Mouse (Mus musculus) limb, embryonic 11.5 days (tissue): ENCODE measurements around the gene Angptl6. TPM values are rescaled to one million over a fixed set of nuclear protein-coding genes. Genes with fewer than 3 reads are reported as not detected.

Source experiments
- ATAC-seq: fragments of 200-750 bp; cut with Nextera tagmentation; 2 replicates; pipeline ENCODE4 v1.8.0; 2017; ENCODE audit warnings: low read depth; ENCODE audit not compliant: insufficient number of reproducible peaks, low FRiP score, low TSS enrichment
- DNase-seq: peaks from one replicate; pipeline ENCODE4 v3.0.0-alpha.2; 2015; ENCODE audit warnings: low spot score
- H3K27ac ChIP-seq: fragments of 300-500 bp; sonication (generic); replicated peaks from 2 replicates; pipeline ENCODE4 v1.5.1; 2014; ENCODE audit warnings: low read depth, mild to moderate bottlenecking, low read length
- H3K27me3 ChIP-seq: fragments of 300-500 bp; sonication (generic); 2 replicates; pipeline ENCODE4 v1.6.1; 2014; ENCODE audit warnings: mild to moderate bottlenecking, low read length, mixed read lengths; ENCODE audit not compliant: control insufficient read depth, insufficient read depth
- H3K36me3 ChIP-seq: fragments of 300-500 bp; sonication (generic); 2 replicates; pipeline ENCODE4 v1.6.1; 2014; ENCODE audit warnings: mild to moderate bottlenecking, low read length, moderate library complexity, mixed read lengths; ENCODE audit not compliant: control insufficient read depth, insufficient read depth
- H3K4me1 ChIP-seq: fragments of 300-500 bp; sonication (generic); 2 replicates; pipeline ENCODE4 v1.6.1; 2014; ENCODE audit warnings: low read length, mixed read lengths; ENCODE audit not compliant: control insufficient read depth, insufficient read depth
- H3K4me2 ChIP-seq: fragments of 300-500 bp; sonication (generic); 2 replicates; pipeline ENCODE4 v1.6.1; 2014; ENCODE audit warnings: low read depth, mild to moderate bottlenecking, moderate library complexity; ENCODE audit not compliant: severe bottlenecking
- H3K4me3 ChIP-seq: fragments of 300-500 bp; sonication (generic); 2 replicates; pipeline ENCODE4 v1.5.1; 2014; ENCODE audit warnings: low read depth, low read length
- H3K9ac ChIP-seq: fragments of 300-500 bp; sonication (generic); 2 replicates; pipeline ENCODE4 v1.6.1; 2014; ENCODE audit warnings: mild to moderate bottlenecking, low read length
- H3K9me3 ChIP-seq: fragments of 300-500 bp; sonication (generic); 2 replicates; pipeline ENCODE4 v1.6.1; 2016; ENCODE audit warnings: low read length; ENCODE audit not compliant: control insufficient read depth
- WGBS: fragments of 180-500 bp; shearing (Covaris S2); extraction: QIAGEN DNeasy Blood & Tissue Kit; methylation state at CpG from one replicate; pipeline ENCODE4 v1.1.7; 2014; 5-methylcytosine and 5-hydroxymethylcytosine counted together
- polyA plus RNA-seq: library from polyadenylated mRNA; unstranded; fragments of >200 nt; fragmentation: Nextera tagmentation; extraction: Ambion mirVana; gene quantifications from 2 replicates; pipeline ENCODE4 v1.2.1, GENCODE M21; 2014

Gene Angptl6
- polyA plus RNA-seq, 1 experiment from 2014 or later, result 2.6 TPM

- DNase-seq (no peak), ATAC-seq (no peak)
- 96% methylated on average over 9 of the region's 9 CpGs for WGBS
- Histone ChIP-seq H3K9ac (no peak overlapping the region), H3K4me2 (no peak overlapping the region), H3K27ac (no peak overlapping the region), H3K9me3 (no peaks in the 10 kb centered on the region), H3K36me3 (peaks cover 52% of the 10 kb centered on the region), H3K4me3 (no peak overlapping the region), H3K27me3 (no peaks in the 10 kb centered on the region), H3K4me1 (peaks cover 8% of the 10 kb centered on the region)
Observed at GRCm38 (mm10) chr9:20895382-20895781, 15.9 kb upstream of the Angptl6 start.

DNA sequence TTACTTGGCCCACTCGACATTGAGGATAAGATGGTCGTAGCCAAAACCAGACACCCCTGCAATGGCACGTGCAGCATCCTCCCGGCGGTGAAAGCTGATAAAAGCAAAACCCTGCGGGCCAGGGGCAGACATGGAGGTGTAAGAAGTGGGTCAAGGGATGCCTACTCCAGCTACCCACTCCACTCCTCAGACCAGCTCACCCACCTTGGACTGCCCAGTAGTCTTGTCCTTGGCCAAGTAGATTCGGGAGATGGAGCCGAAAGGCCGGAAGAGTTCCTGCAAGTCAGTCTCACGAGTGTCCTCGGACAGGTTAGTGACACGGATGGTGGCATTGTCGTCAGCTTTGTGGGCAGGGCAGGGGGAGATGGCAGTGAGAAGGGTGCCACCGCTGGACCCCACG lies 15.1 kb upstream of the Angptl6 start:
- peaks cover 58% of the 10 kb centered on the region for H3K36me3 ChIP-seq
- WGBS, result 91% methylated on average over 15 of the region's 15 CpGs

GRCm38 (mm10) chr9:20893590-20894343 lies 14.2 kb upstream of the Angptl6 start:
- H3K9me3 ChIP-seq, result no peaks in the 10 kb centered on the region
- no peak overlapping the region for H3K4me3 ChIP-seq
- peaks cover 8% of the 10 kb centered on the region for H3K4me1 ChIP-seq
- no peaks in the 10 kb centered on the region for H3K27me3 ChIP-seq
- DNase-seq, result no peak
- 87% methylated on average over 13 of the region's 13 CpGs for WGBS
- peaks cover 58% of the 10 kb centered on the region for H3K36me3 ChIP-seq
- no peak overlapping the region for H3K4me2 ChIP-seq
- no peak for ATAC-seq
- H3K27ac ChIP-seq, result no peak overlapping the region
- no peak overlapping the region for H3K9ac ChIP-seq

More for the DNA sequence above, 15.1 kb upstream of the Angptl6 start:
- Histone ChIP-seq H3K4me1 (peaks cover 8% of the 10 kb centered on the region), H3K27ac (no peak overlapping the region), H3K9ac (no peak overlapping the region), H3K9me3 (no peaks in the 10 kb centered on the region), H3K4me3 (no peak overlapping the region), H3K4me2 (no peak overlapping the region), H3K27me3 (no peaks in the 10 kb centered on the region)
- DNase-seq (no peak), ATAC-seq (no peak)

- H3K9ac ChIP-seq, result no peak overlapping the region
- H3K4me2 ChIP-seq, result no peak overlapping the region
- H3K4me1 ChIP-seq, result peaks cover 8% of the 10 kb centered on the region
- H3K4me3 ChIP-seq, result no peak overlapping the region
- no peak overlapping the region for H3K27ac ChIP-seq
- WGBS, result 66% methylated on average over 5 of the region's 5 CpGs
- no peaks in the 10 kb centered on the region for H3K9me3 ChIP-seq
- DNase-seq, result no peak
- H3K36me3 ChIP-seq, result peaks cover 58% of the 10 kb centered on the region
- H3K27me3 ChIP-seq, result no peaks in the 10 kb centered on the region
- no peak for ATAC-seq
Observed at GRCm38 (mm10) chr9:20893069-20893468, 13.5 kb upstream of the Angptl6 start.

- Histone ChIP-seq H3K27me3 (no peaks in the 10 kb centered on the region), H3K4me2 (no peak overlapping the region), H3K9me3 (no peaks in the 10 kb centered on the region), H3K4me3 (no peak overlapping the region), H3K36me3 (peaks cover 58% of the 10 kb centered on the region), H3K4me1 (peaks cover 2% of the 10 kb centered on the region), H3K27ac (no peak overlapping the region), H3K9ac (no peak overlapping the region)
- ATAC-seq, result no peak
- 70% methylated on average over 5 of the region's 5 CpGs for WGBS
- no peak for DNase-seq
Observed at GRCm38 (mm10) chr9:20892104-20892653, 12.7 kb upstream of the Angptl6 start.

- Histone ChIP-seq H3K9me3 (no peaks in the 10 kb centered on the region), H3K27ac (no peak overlapping the region), H3K36me3 (peaks cover 55% of the 10 kb centered on the region), H3K9ac (no peak overlapping the region), H3K4me2 (no peak overlapping the region), H3K4me3 (no peak overlapping the region), H3K4me1 (no peaks in the 10 kb centered on the region), H3K27me3 (no peaks in the 10 kb centered on the region)
- WGBS, result 80% methylated on average over 26 of the region's 26 CpGs
- DNase-seq, result no peak
- no peak for ATAC-seq
Observed at GRCm38 (mm10) chr9:20891339-20892103, 12.0 kb upstream of the Angptl6 start.

GRCm38 (mm10) chr9:20890411-20890810 lies 10.9 kb upstream of the Angptl6 start:
- Histone ChIP-seq H3K27ac (no peak overlapping the region), H3K27me3 (no peaks in the 10 kb centered on the region), H3K4me2 (no peak overlapping the region), H3K9ac (no peak overlapping the region), H3K4me3 (no peak overlapping the region), H3K4me1 (no peaks in the 10 kb centered on the region), H3K9me3 (no peaks in the 10 kb centered on the region), H3K36me3 (peaks cover 47% of the 10 kb centered on the region)
- 93% methylated on average over 5 of the region's 5 CpGs for WGBS
- no peak for ATAC-seq
- DNase-seq, result no peak

DNA sequence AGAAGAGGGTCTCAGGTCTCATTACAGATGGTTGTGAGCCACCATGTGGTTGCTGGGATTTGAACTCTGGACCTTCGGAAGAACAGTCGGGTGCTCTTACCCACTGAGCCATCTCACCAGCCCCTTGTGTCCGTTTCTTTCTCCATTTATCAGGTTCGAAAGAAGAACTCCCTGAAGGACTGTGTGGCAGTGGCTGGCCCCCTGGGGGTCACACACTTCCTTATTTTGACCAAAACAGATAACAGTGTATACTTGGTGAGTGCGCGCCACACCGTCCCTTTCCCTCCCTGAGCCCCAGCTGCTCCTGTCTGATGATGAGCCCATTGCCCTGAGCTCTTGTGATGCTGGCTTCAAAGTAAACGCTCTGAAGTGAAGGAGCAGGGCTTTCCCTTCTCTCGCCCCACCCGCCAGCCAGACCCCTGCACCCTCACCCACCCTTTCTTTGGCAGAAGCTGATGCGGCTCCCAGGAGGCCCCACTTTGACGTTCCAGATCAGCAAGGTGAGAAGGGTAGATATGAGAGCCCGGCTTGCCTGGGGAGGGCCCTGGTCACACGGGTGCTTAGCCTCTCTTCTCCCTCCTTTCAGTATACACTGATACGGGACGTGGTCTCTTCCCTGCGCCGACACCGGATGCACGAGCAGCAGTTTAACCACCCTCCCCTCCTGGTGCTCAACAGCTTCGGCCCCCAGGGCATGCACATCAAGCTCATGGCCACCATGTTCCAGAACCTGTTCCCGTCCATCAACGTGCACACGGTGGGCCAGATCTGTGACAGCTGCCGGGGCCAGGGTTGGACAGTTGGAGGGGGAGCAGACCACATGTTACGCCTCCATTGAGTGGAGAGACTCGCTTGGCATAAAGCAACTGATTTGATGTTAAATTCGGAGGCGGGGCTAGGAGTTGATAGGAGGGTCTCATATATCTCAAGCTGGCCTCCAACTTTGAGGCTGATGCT lies 9.9 kb upstream of the Angptl6 start:
- Histone ChIP-seq H3K27ac (no peak overlapping the region), H3K9ac (no peak overlapping the region), H3K9me3 (no peaks in the 10 kb centered on the region), H3K4me3 (peak overlapping the region; percentile 79; the same call in 1 of the 2 replicates), H3K4me2 (peak overlapping the region; percentile 36), H3K27me3 (no peaks in the 10 kb centered on the region), H3K36me3 (peaks cover 40% of the 10 kb centered on the region), H3K4me1 (no peaks in the 10 kb centered on the region)
- 83% methylated on average over 29 of the region's 29 CpGs for WGBS
- ATAC-seq (no peak), DNase-seq (no peak)
